Mouse (Mus musculus) mesoderm, embryonic 11.5 days (tissue): Measurements from ENCODE around the gene Eefsec.

Experiments used
- DNase-seq: peaks from one replicate; pipeline ENCODE4 v3.0.0-alpha.2; 2012; ENCODE audit warnings: low read depth, low spot score

The Eefsec gene

GRCm38 (mm10) chr6:88416130-88416758 is 30.1 kb downstream of the Eefsec start:
- peak; percentile 36 for DNase-seq

- no peak for DNase-seq
Measured at GRCm38 (mm10) chr6:88412604-88413003, 33.7 kb downstream of the Eefsec start.

GRCm38 (mm10) chr6:88409492-88409891 is 36.8 kb downstream of the Eefsec start:
- DNase-seq = peak; percentile 15

GRCm38 (mm10) chr6:88400451-88400850 is 45.9 kb downstream of the Eefsec start:
- no peak for DNase-seq

GRCm38 (mm10) chr6:88397985-88398384 is 48.4 kb downstream of the Eefsec start:
- DNase-seq = no peak

GRCm38 (mm10) chr6:88388946-88389345 is 57.4 kb downstream of the Eefsec start:
- no peak for DNase-seq

GRCm38 (mm10) chr6:88387836-88388724 is 58.3 kb downstream of the Eefsec start:
- DNase-seq = no peak

GRCm38 (mm10) chr6:88384420-88385053 is 61.8 kb downstream of the Eefsec start:
- DNase-seq = no peak

- DNase-seq = no peak
Measured at GRCm38 (mm10) chr6:88383734-88384133, 62.6 kb downstream of the Eefsec start.

- no peak for DNase-seq
Measured at GRCm38 (mm10) chr6:88379756-88380155, 66.6 kb downstream of the Eefsec start.

- DNase-seq = no peak
Measured at GRCm38 (mm10) chr6:88378829-88379228, 67.5 kb downstream of the Eefsec start.

GRCm38 (mm10) chr6:88374247-88374646 is 72.1 kb downstream of the Eefsec start:
- DNase-seq = no peak

GRCm38 (mm10) chr6:88369851-88370635 is 76.3 kb downstream of the Eefsec start:
- peak; percentile 32 for DNase-seq

- DNase-seq = no peak
Measured at GRCm38 (mm10) chr6:88363475-88364012, 82.8 kb downstream of the Eefsec start.

- no peak for DNase-seq
Measured at GRCm38 (mm10) chr6:88361096-88361495, 85.2 kb downstream of the Eefsec start.

GRCm38 (mm10) chr6:88358210-88358609 is 88.1 kb downstream of the Eefsec start:
- no peak for DNase-seq

GRCm38 (mm10) chr6:88355866-88356265 is 90.5 kb downstream of the Eefsec start:
- DNase-seq = no peak

- DNase-seq = peak; percentile 20
Measured at GRCm38 (mm10) chr6:88352541-88352940, 93.8 kb downstream of the Eefsec start.

- DNase-seq = no peak
Measured at GRCm38 (mm10) chr6:88346776-88347175, 99.6 kb downstream of the Eefsec start.

- no peak for DNase-seq
Measured at GRCm38 (mm10) chr6:88345311-88345710, 101.0 kb downstream of the Eefsec start.
